Mouse (Mus musculus) neural tube, embryonic 11.5 days (tissue): ENCODE measurements at regions not wholly inside any gene's neighbourhood (a gene's known extent, or its start where the extent isn't known, plus 50 kb on each side); places are given as distances from the start of the nearest gene placed in this dataset.
A peak's percentile ranks its signal among the peaks of the same experiment; 100 is the strongest.

ENCODE experiments used
- ATAC-seq: fragments of 200-750 bp; cut with Nextera tagmentation; 2 replicates; pipeline ENCODE4 v1.8.0; 2017; ENCODE audit warnings: moderate number of reproducible peaks, mild to moderate bottlenecking, moderate TSS enrichment, moderate library complexity; ENCODE audit not compliant: insufficient read depth, low FRiP score, low TSS enrichment
- DNase-seq: peaks from one replicate; pipeline ENCODE4 v3.0.0-alpha.2; 2015; ENCODE audit warnings: low spot score
- H3K27ac ChIP-seq: fragments of 300-500 bp; sonication (generic); 2 replicates; pipeline ENCODE4 v1.5.1; 2014; ENCODE audit warnings: low read depth, mild to moderate bottlenecking, low read length
- H3K27me3 ChIP-seq: fragments of 300-500 bp; sonication (generic); 2 replicates; pipeline ENCODE4 v1.6.1; 2014; ENCODE audit warnings: mild to moderate bottlenecking, low read length, mixed read lengths; ENCODE audit not compliant: control insufficient read depth, insufficient read depth
- H3K36me3 ChIP-seq: fragments of 300-500 bp; sonication (generic); 2 replicates; pipeline ENCODE4 v1.6.1; 2014; ENCODE audit warnings: mild to moderate bottlenecking, low read length, moderate library complexity, mixed read lengths; ENCODE audit not compliant: control insufficient read depth, insufficient read depth
- H3K4me1 ChIP-seq: fragments of 300-500 bp; sonication (generic); 2 replicates; pipeline ENCODE4 v1.6.1; 2014; ENCODE audit warnings: low read length, mixed read lengths; ENCODE audit not compliant: control insufficient read depth, insufficient read depth
- H3K4me2 ChIP-seq: fragments of 300-500 bp; sonication (generic); 2 replicates; pipeline ENCODE4 v1.6.1; 2014; ENCODE audit warnings: low read depth, mild to moderate bottlenecking, moderate library complexity
- H3K4me3 ChIP-seq: fragments of 300-500 bp; sonication (generic); 2 replicates; pipeline ENCODE4 v1.5.1; 2014; ENCODE audit warnings: low read depth, low read length
- H3K9ac ChIP-seq: fragments of 300-500 bp; sonication (generic); 2 replicates; pipeline ENCODE4 v1.6.1; 2014; ENCODE audit warnings: mild to moderate bottlenecking, low read length
- H3K9me3 ChIP-seq: fragments of 300-500 bp; sonication (generic); 2 replicates; pipeline ENCODE4 v1.6.1; 2016; ENCODE audit warnings: low read length; ENCODE audit not compliant: control insufficient read depth
- WGBS: fragments of 180-500 bp; shearing (Covaris S2); extraction: QIAGEN DNeasy Blood & Tissue Kit; methylation state at CpG from one replicate; pipeline ENCODE4 v1.1.7; 2014; 5-methylcytosine and 5-hydroxymethylcytosine counted together

DNA sequence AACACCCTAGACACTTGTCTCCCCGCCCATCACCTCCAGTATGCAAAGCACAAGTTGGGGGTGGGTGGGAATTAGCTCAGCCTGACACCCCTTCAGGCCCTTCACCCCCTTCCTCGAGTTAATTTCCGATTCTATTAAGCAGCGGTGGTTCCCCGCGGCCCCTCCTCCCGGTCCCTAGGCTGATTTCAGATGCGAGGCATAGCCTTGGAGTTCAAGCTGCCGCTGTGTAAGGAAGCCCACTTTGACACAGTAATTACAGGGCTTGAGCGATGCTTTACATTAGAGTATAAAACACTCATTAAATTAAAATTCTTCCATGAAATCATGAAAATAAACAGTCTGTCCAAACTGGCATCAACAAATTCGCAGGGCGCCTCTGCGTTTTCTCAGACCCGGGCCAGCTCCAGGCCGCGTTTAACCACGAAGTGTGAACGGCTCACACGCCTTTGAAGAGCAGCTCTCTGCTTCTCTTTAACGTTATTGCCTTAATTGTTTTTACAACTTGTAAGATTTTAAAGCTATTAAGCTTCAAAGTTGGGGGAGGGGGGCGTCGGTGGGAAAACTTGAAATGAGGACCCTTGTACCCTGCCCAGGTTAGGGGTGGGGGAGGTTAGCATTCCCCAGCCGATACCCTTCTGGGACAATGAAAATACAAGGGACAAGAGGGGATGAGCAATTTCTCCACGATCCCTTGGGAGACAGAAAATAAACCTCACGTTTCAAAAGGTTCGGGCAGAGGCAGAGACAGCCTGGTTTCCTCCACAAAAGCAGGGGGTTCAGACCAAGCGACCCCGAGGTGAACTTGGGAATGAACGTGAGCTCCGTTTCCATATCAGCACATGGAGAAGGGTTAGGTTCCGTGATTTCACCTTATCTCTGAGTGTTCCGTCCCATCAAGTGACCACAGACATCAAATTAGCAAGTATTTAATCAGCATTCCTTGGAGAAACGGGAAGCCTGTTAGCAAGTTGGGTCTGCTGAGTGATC, 114.4 kb downstream of the Dicer1 start:
- H3K9ac ChIP-seq: no peak overlapping the region
- peak overlapping the region; percentile 15; the same call in 1 of the 2 replicates for H3K4me2 ChIP-seq
- ATAC-seq: peak; percentile 65; the same call in 1 of the 2 replicates
- WGBS: 6% methylated on average over 33 of the region's 33 CpGs
- no peak overlapping the region for H3K4me3 ChIP-seq
- H3K27me3 ChIP-seq: no peaks in the 10 kb centered on the region
- DNase-seq: peak; percentile 56
- no peaks in the 10 kb centered on the region for H3K36me3 ChIP-seq
- 0 out of 2 replicates have a peak, but pooled peaks cover 8% of the 10 kb centered on the region for H3K4me1 ChIP-seq
- no peaks in the 10 kb centered on the region for H3K9me3 ChIP-seq
- no peak overlapping the region for H3K27ac ChIP-seq

DNA sequence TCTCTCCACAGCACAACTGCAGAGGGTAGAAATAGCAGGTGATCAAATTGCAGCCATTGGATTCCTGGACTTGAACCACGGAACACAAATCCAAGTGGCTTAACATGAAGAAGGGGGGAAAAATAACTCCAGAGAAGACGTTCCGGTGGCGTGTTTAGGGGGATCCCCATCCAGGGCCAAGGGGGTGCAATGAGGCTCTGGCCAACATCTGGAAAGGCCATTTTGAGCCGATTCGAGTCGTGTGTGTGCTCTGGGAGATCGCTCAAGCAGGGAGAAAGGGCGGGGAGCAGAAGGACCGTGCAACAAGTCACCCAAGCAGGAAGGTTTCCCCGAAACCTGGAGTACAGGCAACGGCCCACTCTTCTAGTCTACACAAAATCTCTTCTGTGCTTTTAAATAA, 115.3 kb downstream of the Dicer1 start:
- H3K4me2 ChIP-seq: no peak overlapping the region
- ATAC-seq (no peak), DNase-seq (no peak)
- no peak overlapping the region for H3K4me3 ChIP-seq
- no peak overlapping the region for H3K9ac ChIP-seq
- no peaks in the 10 kb centered on the region for H3K9me3 ChIP-seq
- WGBS: 42% methylated on average over 12 of the region's 12 CpGs
- no peak overlapping the region for H3K27ac ChIP-seq
- H3K36me3 ChIP-seq: no peaks in the 10 kb centered on the region
- no peaks in the 10 kb centered on the region for H3K27me3 ChIP-seq
- H3K4me1 ChIP-seq: 0 out of 2 replicates have a peak, but pooled peaks cover 8% of the 10 kb centered on the region

DNA sequence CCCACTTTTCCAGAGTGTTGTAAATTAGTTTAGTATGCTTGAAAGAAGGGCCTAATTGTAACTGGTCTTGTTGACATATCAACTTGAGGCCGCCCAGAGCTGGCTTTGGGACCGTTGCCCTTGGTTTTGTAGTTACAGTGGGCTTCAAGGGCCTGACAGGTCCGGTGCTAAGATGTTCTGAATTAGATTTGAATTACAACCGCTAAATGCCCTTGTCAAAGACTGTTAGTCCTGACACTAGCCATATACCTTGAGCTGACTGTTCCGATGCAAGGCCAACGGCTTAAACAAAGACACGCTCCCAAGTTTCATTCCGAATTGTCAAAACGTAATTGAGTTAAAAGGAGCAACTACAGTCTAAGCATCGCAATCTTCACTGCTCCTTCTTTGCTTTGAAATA, 116.9 kb downstream of the Dicer1 start:
- Histone ChIP-seq H3K27me3 (no peaks in the 10 kb centered on the region), H3K4me3 (no peak overlapping the region), H3K36me3 (no peaks in the 10 kb centered on the region), H3K9ac (no peak overlapping the region), H3K9me3 (no peaks in the 10 kb centered on the region), H3K4me2 (no peak overlapping the region), H3K4me1 (0 out of 2 replicates have a peak, but pooled peaks cover 8% of the 10 kb centered on the region), H3K27ac (no peak overlapping the region)
- ATAC-seq: no peak
- 74% methylated on average over 10 of the region's 10 CpGs for WGBS
- DNase-seq: no peak

DNA sequence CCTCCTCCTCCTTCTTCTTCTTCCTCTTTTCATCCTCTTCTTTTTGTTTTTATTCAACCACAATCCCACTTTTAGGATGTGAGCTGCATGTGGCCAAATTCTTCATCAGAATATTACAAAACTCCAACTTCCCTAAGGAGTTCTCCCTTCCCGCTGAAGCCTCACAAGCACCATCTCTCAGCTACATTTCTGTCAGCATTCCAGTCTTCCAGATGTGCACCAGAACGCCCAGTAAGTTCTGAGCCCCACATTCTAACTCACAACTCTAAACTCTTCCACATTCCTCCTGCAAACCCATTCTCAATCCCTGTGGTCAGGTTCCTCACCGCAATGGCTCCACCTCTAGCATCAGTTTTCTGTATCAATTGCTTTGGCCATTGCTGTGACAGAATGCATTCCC, 121.2 kb downstream of the Dicer1 start:
- Histone ChIP-seq H3K4me3 (no peak overlapping the region), H3K27me3 (no peaks in the 10 kb centered on the region), H3K36me3 (no peaks in the 10 kb centered on the region), H3K27ac (no peak overlapping the region), H3K4me1 (no peaks in the 10 kb centered on the region), H3K4me2 (no peak overlapping the region), H3K9ac (no peak overlapping the region), H3K9me3 (no peaks in the 10 kb centered on the region)
- DNase-seq (no peak), ATAC-seq (no peak)
- WGBS: 88% methylated on average over 3 of the region's 3 CpGs

DNA sequence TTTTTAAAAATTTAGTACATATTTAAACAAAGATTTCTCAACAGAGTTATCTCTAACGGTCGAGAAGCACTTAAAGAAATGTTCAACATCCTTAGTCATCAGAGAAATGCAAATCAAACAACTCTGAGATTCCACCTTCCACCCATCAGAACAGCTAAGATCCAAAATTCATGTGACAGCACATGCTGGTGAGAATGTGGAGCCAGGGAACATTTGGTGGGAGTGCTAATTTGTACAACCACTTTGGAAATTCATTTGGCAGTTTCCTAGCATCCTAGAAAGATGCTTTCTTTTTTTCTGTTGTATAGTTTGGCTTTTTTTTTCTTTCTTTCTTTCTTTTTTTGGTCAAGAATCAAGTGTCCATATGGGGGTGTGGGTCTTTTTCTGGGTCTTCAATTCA, 122.3 kb downstream of the Dicer1 start:
- no peak for DNase-seq
- no peak for ATAC-seq
- no peaks in the 10 kb centered on the region for H3K9me3 ChIP-seq
- H3K4me3 ChIP-seq: no peak overlapping the region
- no peaks in the 10 kb centered on the region for H3K27me3 ChIP-seq
- H3K4me2 ChIP-seq: no peak overlapping the region
- H3K36me3 ChIP-seq: no peaks in the 10 kb centered on the region
- WGBS: 90% methylated on average over 2 of the region's 2 CpGs
- H3K27ac ChIP-seq: no peak overlapping the region
- H3K4me1 ChIP-seq: no peaks in the 10 kb centered on the region
- H3K9ac ChIP-seq: no peak overlapping the region

DNA sequence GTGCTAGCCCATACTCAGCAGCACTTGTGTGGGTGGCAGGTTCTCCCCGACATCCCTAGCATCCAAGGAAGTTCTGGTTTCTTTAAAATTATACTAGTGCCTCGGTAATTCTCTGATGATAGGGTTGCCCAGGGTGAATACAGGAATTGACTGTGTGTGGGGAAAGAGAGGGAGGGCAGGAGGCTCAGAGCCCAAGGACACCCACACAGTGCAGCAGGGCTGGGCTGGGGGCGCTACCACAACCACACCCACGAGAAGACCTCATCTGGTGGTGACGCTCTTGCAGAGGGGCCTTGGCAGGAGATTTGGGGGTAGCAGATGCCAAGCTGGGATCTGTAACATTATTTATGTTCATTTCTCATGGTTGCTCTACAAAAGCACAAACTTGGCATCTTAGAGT, 125.7 kb downstream of the Dicer1 start:
- H3K9ac ChIP-seq: no peak overlapping the region
- WGBS: 91% methylated on average over 5 of the region's 5 CpGs
- no peaks in the 10 kb centered on the region for H3K27me3 ChIP-seq
- H3K36me3 ChIP-seq: no peaks in the 10 kb centered on the region
- H3K4me3 ChIP-seq: no peak overlapping the region
- no peak for DNase-seq
- ATAC-seq: no peak
- H3K27ac ChIP-seq: no peak overlapping the region
- H3K9me3 ChIP-seq: no peaks in the 10 kb centered on the region
- no peaks in the 10 kb centered on the region for H3K4me1 ChIP-seq
- H3K4me2 ChIP-seq: no peak overlapping the region

DNA sequence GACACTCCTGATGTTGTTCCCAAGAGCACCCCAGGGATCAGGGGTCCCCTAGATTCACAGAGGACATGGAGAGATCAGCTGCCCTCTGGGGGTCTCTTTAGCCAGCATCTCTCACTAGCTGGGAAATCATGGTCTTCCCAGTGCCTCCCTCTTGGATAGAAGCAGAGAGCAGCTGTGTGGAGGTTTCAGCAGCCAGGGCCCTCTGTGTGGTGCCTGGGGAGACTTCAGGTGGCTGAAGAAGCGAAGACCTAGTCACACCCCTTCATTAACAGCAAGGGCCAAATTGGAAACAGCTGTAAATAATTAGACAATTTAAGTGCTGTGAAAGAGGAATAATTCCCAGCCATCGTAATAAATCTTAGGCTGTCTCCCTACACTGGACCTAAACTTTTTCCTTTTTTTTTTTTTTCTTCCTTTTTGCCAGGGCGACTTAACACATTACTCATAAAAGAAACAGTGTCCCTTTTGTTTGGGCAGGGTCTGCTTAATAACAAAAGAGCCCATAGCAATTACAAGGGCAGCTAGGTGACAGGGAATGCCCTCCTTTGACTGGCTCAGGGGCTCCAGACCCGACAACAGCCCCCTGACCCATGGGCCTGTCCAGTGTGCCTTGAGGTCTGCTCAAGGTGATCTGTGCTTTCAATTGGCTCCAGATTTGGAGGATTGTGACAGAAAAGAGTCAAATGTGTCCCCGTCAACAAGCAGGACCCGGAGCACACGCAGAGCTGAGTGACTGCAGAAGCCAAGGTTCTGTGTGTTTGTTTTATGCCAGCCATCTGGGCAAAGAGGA, 127.7 kb downstream of the Dicer1 start:
- no peak overlapping the region for H3K9ac ChIP-seq
- no peaks in the 10 kb centered on the region for H3K36me3 ChIP-seq
- H3K27me3 ChIP-seq: no peaks in the 10 kb centered on the region
- H3K4me1 ChIP-seq: no peaks in the 10 kb centered on the region
- no peak overlapping the region for H3K27ac ChIP-seq
- H3K9me3 ChIP-seq: no peaks in the 10 kb centered on the region
- DNase-seq (no peak), ATAC-seq (no peak)
- no peak overlapping the region for H3K4me2 ChIP-seq
- WGBS: 53% methylated on average over 7 of the region's 7 CpGs
- H3K4me3 ChIP-seq: no peak overlapping the region

DNA sequence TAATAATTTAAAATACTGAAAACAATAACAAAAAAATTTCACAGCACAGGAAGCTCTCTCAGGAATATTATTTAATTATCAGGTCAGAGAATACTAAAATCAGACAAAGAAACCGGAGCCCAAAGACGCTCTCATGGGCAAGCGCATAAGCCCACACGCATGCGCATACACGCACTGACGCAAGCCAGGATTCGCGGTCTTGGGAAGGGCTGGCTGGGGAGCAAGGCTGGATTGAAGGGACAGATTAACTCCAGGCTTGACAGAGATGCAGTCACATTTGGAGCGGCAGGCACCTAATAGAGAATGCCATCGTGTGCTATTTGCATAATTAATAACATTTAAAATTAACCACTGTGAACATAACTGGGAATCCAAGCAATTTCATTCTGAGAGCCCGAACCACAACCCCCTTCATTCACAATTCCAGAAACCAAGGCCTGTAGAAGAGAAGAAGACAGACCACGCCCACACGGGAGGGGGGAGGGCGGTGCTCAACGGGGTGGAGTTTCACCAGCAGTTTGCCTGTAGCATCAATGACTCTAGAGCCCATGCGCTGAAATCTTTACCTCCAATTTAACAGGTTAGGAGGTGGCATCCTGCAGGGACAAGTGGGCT, 134.5 kb downstream of the Dicer1 start:
- peak; percentile 86 for ATAC-seq
- no peak overlapping the region for H3K4me3 ChIP-seq

More for the DNA sequence above, 134.5 kb downstream of the Dicer1 start:
- Histone ChIP-seq H3K27ac (no peak overlapping the region), H3K4me1 (no peaks in the 10 kb centered on the region), H3K27me3 (no peaks in the 10 kb centered on the region), H3K9me3 (no peaks in the 10 kb centered on the region), H3K9ac (no peak overlapping the region), H3K4me2 (peak overlapping the region; percentile 10), H3K36me3 (no peaks in the 10 kb centered on the region)
- WGBS: 10% methylated on average over 17 of the region's 17 CpGs
- DNase-seq: peak; percentile 85
